Mouse (Mus musculus): ENCODE measurements around the gene Lypd6b. TPM values are rescaled to one million over a fixed set of nuclear protein-coding genes. Genes with fewer than 3 reads are reported as not detected.

Lypd6b gene
- polyA plus RNA-seq (2015; fragmentation: Nextera tagmentation; extraction: Ambion mirVana): 15.8 and 18.7 TPM in 2 replicates

- no peak for ATAC-seq (ENCODE audit: insufficient number of reproducible peaks, low FRiP score, low TSS enrichment, low read depth)
- Histone ChIP-seq H3K27me3 (peaks cover 25% of the 10 kb centered on the region), H3K27ac (0 out of 2 replicates have a peak within 1 kb of the TSS, but pooled peaks have one; percentile 40), H3K36me3 (no peaks in the 10 kb centered on the region), H3K4me3 (peak within 1 kb of the TSS; percentile 59), H3K4me2 (peak within 1 kb of the TSS; percentile 100), H3K9me3 (no peaks in the 10 kb centered on the region), H3K4me1 (peaks cover 16% of the 10 kb centered on the region), H3K9ac (peak within 1 kb of the TSS; percentile 51)
- under 1% methylated on average over 79 of the region's 79 CpGs for WGBS
Measured at GRCm38 (mm10) chr2:49787376-49788050, at the start of gene Lypd6b. Gene Lypd6b, plus strand, starts transcription at chr2:49787688.

GRCm38 (mm10) chr2:49739046-49739445 lies 48.4 kb upstream of the Lypd6b start:
- Histone ChIP-seq H3K27me3 (no peaks in the 10 kb centered on the region), H3K4me2 (no peak overlapping the region), H3K9me3 (no peaks in the 10 kb centered on the region), H3K9ac (no peak overlapping the region), H3K36me3 (no peaks in the 10 kb centered on the region), H3K4me3 (no peak overlapping the region), H3K4me1 (peaks cover 24% of the 10 kb centered on the region), H3K27ac (no peak overlapping the region)
- 75% methylated on average over 5 of the region's 5 CpGs for WGBS
- ATAC-seq (ENCODE audit: insufficient number of reproducible peaks, low FRiP score, low TSS enrichment, low read depth): no peak

DNA sequence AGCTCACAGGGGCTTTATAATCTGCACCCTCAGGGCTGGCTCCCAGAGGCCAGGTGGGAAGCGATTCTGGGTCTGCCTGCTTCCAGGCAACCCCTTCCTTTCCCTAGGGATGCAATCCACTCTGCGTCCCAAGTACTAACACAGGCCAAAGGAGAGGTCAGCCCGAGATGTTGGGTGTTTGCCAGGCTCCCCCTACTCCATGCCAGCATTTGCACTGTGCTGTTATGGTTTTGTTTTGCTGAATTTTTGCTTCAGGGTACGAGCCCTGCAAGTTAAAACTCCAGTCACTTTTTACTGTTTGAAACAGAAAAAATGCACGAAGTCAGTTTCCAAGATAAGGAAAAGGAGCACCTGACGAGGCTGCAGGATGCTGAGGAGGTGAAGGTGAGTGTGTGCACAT lies 46.5 kb upstream of the Lypd6b start:
- Histone ChIP-seq H3K9ac (no peak overlapping the region), H3K27me3 (no peaks in the 10 kb centered on the region), H3K4me2 (no peak overlapping the region), H3K36me3 (no peaks in the 10 kb centered on the region), H3K4me1 (peaks cover 33% of the 10 kb centered on the region), H3K27ac (no peak overlapping the region), H3K9me3 (no peaks in the 10 kb centered on the region), H3K4me3 (no peak overlapping the region)
- 34% methylated on average over 6 of the region's 6 CpGs for WGBS
- no peak for ATAC-seq (ENCODE audit: insufficient number of reproducible peaks, low FRiP score, low TSS enrichment, low read depth)

GRCm38 (mm10) chr2:49741895-49742734 lies 45.4 kb upstream of the Lypd6b start:
- Histone ChIP-seq H3K27ac (no peak overlapping the region), H3K4me2 (no peak overlapping the region), H3K9me3 (no peaks in the 10 kb centered on the region), H3K36me3 (no peaks in the 10 kb centered on the region), H3K4me3 (no peak overlapping the region), H3K27me3 (no peaks in the 10 kb centered on the region), H3K9ac (no peak overlapping the region), H3K4me1 (peaks cover 33% of the 10 kb centered on the region)
- 69% methylated on average over 16 of the region's 16 CpGs for WGBS
- no peak for ATAC-seq (ENCODE audit: insufficient number of reproducible peaks, low FRiP score, low TSS enrichment, low read depth)

DNA sequence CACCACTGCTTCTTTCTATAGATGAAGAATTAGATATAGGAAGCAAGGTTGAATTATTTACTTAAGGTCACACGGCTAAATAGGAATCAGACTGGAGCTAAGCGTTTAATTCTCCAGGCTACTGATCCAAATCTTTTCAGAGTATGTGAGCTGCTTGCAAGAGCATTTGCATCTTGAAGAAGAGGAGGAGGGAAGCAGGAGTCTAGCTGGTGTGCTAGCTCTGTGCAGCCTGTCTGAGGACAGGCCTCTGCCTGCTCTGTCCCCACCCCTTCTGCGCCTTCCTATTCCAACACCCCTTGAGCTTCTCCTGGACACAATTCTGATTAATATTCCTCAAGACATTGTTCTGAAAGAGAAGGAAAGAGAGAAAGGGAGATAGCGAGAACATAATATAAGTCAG lies 44.6 kb upstream of the Lypd6b start:
- no peaks in the 10 kb centered on the region for H3K36me3 ChIP-seq
- ATAC-seq (ENCODE audit: insufficient number of reproducible peaks, low FRiP score, low TSS enrichment, low read depth): no peak
- H3K27ac ChIP-seq: no peak overlapping the region
- WGBS: 78% methylated on average over 4 of the region's 4 CpGs
- no peaks in the 10 kb centered on the region for H3K27me3 ChIP-seq
- peaks cover 33% of the 10 kb centered on the region for H3K4me1 ChIP-seq
- no peaks in the 10 kb centered on the region for H3K9me3 ChIP-seq
- H3K4me3 ChIP-seq: no peak overlapping the region
- no peak overlapping the region for H3K9ac ChIP-seq
- no peak overlapping the region for H3K4me2 ChIP-seq

GRCm38 (mm10) chr2:49743775-49744174 lies 43.7 kb upstream of the Lypd6b start:
- H3K9me3 ChIP-seq: no peaks in the 10 kb centered on the region
- H3K9ac ChIP-seq: no peak overlapping the region
- no peak for ATAC-seq (ENCODE audit: insufficient number of reproducible peaks, low FRiP score, low TSS enrichment, low read depth)
- H3K27ac ChIP-seq: no peak overlapping the region
- H3K4me3 ChIP-seq: 0 out of 2 replicates have a peak overlapping the region, but pooled peaks have one; percentile 5
- H3K4me2 ChIP-seq: 0 out of 2 replicates have a peak overlapping the region, but pooled peaks have one; percentile 3
- H3K36me3 ChIP-seq: no peaks in the 10 kb centered on the region
- 34% methylated on average over 6 of the region's 6 CpGs for WGBS
- no peaks in the 10 kb centered on the region for H3K27me3 ChIP-seq
- H3K4me1 ChIP-seq: peaks cover 33% of the 10 kb centered on the region

DNA sequence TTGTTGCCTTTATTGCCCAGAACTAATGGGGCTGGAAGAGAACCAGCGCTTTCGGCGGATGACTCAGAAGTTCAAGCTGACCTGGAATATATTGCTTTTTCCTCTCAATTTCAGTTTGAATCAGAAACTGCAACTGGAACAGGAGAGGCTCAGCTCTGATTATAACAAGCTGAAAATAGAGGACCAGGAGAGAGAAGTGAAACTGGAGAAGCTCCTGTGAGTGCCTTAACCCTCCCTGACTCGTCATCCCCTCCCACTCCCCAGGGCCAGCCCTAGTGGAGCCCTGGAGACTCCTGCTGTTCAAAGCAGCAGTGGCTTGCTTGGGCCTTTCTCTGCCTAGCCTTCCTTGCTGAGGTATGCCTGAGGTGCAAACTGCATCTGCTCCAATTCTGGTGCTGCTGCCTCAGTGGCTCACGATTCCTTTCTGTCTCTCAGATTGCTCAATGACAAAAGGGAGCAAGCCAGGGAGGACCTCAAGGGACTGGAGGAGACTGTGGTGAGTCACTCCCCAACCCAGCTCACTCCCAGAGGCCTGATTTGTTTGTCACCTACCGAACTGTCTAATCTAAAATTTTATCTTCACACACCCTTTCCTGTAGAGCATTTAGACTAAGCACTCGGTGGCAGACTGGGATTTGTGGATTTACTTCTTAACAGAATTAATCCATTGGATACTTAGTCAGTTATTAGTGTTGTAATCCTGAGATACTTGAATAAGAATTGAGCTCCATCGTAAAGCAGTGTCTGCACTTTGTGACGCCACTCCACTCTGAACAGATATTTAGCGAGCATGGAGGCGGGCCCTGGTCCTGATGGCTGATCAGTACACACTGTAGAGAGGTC lies 43.0 kb upstream of the Lypd6b start:
- Histone ChIP-seq H3K27ac (peak overlapping the region; percentile 72), H3K9me3 (no peaks in the 10 kb centered on the region), H3K4me2 (0 out of 2 replicates have a peak overlapping the region, but pooled peaks have one; percentile 3), H3K36me3 (no peaks in the 10 kb centered on the region), H3K4me3 (0 out of 2 replicates have a peak overlapping the region, but pooled peaks have one; percentile 5), H3K9ac (no peak overlapping the region), H3K27me3 (no peaks in the 10 kb centered on the region), H3K4me1 (peaks cover 33% of the 10 kb centered on the region)
- 47% methylated on average over 11 of the region's 11 CpGs for WGBS
- 0 out of 2 replicates have a peak, but pooled peaks have one; percentile 52 for ATAC-seq (ENCODE audit: insufficient number of reproducible peaks, low FRiP score, low TSS enrichment, low read depth)

DNA sequence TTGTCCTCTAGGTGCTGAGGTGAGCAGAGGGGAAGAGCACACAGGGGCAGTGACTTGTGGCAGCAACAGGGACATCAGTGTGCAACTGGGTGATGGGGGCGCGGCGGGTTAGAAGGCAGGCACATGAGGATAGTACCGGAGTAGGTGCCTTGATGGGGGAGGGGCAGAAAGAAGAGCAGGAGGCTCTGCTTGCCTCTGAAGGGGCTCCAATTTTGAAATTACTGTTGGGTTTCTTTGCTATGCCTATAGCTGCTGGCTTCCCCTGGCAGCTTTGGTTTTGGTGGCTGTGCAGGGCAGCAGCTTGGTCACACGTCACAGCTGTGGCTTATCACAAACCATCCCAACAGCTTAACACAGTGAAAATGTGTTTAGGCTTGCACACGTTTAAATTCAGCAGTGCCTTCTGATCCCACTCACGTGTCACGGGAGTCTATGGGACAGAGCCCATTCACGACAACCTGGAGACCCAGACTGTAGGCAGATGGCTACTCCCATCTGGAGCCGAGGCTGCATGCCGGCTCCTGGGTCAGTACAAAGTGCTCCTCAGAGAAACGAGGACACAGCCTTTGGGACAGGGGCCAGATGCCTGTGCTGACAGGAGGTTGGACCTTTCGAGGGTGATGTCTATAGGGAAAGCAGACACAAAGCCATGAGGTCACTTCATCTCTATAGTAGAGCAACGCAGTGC lies 42.2 kb upstream of the Lypd6b start:
- Histone ChIP-seq H3K4me3 (no peak overlapping the region), H3K9ac (no peak overlapping the region), H3K4me2 (no peak overlapping the region), H3K27ac (no peak overlapping the region; the same call in 1 of the 2 replicates), H3K27me3 (no peaks in the 10 kb centered on the region), H3K9me3 (no peaks in the 10 kb centered on the region), H3K36me3 (no peaks in the 10 kb centered on the region), H3K4me1 (peaks cover 36% of the 10 kb centered on the region)
- WGBS: 69% methylated on average over 14 of the region's 14 CpGs
- ATAC-seq (ENCODE audit: insufficient number of reproducible peaks, low FRiP score, low TSS enrichment, low read depth): no peak

- ATAC-seq (ENCODE audit: insufficient number of reproducible peaks, low FRiP score, low TSS enrichment, low read depth): no peak
- Histone ChIP-seq H3K4me1 (peaks cover 28% of the 10 kb centered on the region), H3K9me3 (no peaks in the 10 kb centered on the region), H3K27me3 (no peaks in the 10 kb centered on the region), H3K4me2 (no peak overlapping the region), H3K4me3 (no peak overlapping the region), H3K9ac (no peak overlapping the region), H3K27ac (no peak overlapping the region), H3K36me3 (no peaks in the 10 kb centered on the region)
- WGBS: 77% methylated on average over 7 of the region's 7 CpGs
Measured at GRCm38 (mm10) chr2:49746947-49747346, 40.5 kb upstream of the Lypd6b start.

DNA sequence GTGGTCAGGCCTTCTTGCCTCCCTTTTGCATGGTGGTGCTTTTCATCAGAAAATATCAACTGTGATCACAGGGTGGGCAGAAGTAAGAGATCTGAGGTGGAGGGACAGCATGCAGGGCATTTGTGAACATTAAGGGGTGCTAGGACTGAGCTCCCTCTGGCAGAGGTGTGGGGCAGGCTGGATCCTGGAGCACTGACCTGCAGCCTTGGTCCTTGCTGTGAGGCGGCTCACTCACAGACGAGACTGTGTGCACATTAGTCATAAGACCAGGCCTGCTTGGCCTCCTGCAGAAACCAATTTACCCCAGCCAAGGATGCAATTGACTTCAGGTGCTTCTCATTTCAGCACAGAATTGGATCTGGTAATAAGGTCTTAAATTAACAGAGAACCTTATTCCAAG lies 39.8 kb upstream of the Lypd6b start:
- Histone ChIP-seq H3K27me3 (no peaks in the 10 kb centered on the region), H3K36me3 (no peaks in the 10 kb centered on the region), H3K4me2 (no peak overlapping the region), H3K4me3 (no peak overlapping the region), H3K27ac (no peak overlapping the region), H3K4me1 (peaks cover 22% of the 10 kb centered on the region), H3K9ac (no peak overlapping the region), H3K9me3 (no peaks in the 10 kb centered on the region)
- ATAC-seq (ENCODE audit: insufficient number of reproducible peaks, low FRiP score, low TSS enrichment, low read depth): no peak
- whole genome bisulfite sequencing: 50% methylated on average over 2 of the region's 2 CpGs

Measured in limb, embryonic 15.5 days (tissue).